Mouse (Mus musculus): ENCODE results near the gene Ctse.
"Not testable (repeated sequence)": the region's sequence is repeated elsewhere in the genome, so short reads cannot be mapped to it uniquely, and the experiment has no call there.

Ctse gene

GRCm38 (mm10) chr1:131637791-131638540 lies at the start of gene Ctse:
TSS of gene Ctse (plus strand) at chr1:131638306.
- in situ Hi-C loops (cut with MboI; ENCODE audit: low sequenced_read_pairs): no loop called here

DNA sequence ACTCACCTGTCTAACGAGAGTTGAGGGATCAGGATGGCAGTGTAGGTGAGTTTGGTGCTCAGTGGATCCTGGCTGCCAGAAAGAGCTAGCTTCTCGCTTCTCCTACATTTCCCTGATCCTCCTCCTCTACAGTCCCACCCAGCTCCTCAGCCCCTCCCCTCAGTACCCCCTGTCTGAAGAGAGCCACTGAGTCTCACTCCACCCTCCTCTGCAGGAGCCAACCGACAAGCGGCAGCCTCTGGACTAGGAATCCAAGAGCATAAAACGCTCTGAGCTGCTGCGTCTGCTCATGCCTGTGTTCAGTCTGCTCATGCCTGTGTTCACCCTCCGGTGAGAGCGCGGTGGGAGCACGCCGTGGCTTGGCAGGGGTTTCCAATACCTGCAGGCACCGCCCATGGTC lies 39.2 kb upstream of the Ctse start, which contains the start of gene Avpr1b:
Gene Avpr1b (plus strand): TSS at position 335 of the 400 bp plus-strand sequence.
- in situ Hi-C loops (cut with MboI; ENCODE audit: low sequenced_read_pairs): no loop called here

- in situ Hi-C loops (cut with MboI; ENCODE audit: low sequenced_read_pairs): loop anchor here (10.0 kb wide), 1 partner anchor 164 kb away; no protein-coding TSS in a partner anchor
Observed at GRCm38 (mm10) chr1:131600314-131600713, 37.8 kb upstream of the Ctse start.

DNA sequence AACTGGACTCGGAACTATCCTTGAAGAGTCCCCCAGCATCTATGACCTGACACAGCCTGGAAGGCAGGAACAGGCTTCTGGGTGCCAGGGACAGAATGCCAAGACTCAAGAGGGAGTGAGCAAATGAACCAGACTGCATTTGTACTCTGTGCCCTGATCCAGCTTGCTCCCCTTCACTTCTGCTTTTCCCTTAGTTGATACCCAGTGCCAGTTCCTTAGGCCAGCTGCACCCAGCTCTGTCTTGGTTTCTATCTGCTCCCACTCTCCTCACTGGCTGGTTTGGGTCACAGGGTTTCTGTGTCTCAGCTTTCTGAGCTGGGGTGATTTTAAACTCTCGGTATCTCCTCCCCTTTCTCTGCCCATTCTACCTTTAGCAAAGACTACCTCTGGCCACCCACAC lies 31.4 kb upstream of the Ctse start:
- in situ Hi-C loops (cut with MboI; ENCODE audit: low sequenced_read_pairs): loop anchor here (10.0 kb wide), 1 partner anchor 158 kb away; no protein-coding TSS in a partner anchor

DNA sequence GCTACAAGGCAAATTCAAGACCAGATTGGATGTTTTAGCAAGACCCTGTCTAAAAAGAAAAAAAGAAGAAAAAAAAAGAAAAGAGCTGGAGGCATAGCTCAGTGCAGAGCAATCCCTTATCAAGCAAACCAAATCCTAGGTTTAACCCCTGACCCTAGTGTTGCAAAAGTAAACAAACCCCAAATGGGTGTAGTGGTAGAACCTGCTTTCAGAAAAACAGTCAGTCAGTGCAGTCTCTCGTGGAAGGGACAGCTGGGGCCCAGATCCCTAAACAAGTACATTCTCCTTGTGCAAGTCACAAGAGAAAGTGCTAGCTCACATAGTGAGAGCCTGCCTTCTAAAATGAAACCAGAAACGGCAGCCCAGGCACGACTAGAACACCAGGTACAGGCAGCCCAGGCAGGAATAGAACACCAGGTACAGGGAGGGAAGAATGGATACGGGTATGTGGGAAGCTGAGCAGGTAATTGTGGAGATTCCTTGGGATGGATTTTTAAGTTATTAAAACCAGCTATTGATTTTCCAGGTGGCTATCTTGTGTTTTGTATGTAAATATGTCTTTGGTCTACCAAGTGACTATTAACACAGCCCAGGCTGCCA lies 25.4 kb upstream of the Ctse start:
- in situ Hi-C loops (cut with MboI; ENCODE audit: low sequenced_read_pairs): no loop called here

DNA sequence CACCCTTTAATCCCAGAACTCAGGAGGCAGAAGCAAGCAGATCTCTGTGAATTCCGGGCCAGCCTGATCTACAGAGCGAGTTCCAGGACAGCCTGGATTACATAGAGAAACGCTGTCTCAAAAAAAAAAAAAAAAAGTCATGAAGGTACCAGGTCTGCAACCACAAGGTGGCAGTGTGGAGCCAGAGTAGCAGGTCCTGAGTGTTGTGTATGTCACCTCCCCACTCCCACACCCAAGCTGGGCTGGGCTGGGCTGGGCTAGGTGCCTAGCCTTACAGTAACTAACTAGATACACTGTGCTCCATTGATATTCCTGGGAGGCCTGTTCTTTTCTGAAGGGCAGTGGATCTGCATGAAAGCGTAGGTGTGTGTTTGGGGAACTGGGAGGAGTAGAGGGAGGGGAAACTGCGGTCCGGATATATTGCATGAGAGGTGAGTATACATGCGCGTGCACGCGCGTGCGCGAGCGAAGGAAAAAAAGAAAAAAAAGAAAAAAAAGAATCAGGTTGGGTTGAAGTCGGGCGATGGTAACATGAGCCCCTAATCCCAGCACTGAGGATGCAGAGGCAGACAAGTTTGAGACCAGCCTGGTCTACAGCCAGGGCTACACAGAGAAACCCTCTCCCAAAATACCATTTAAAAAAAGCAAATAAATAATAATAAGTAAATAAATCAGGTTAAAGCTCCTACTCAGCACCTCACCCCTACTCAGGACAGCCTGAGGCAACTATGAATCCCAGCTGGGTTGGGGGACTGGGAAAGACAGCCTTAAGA lies 24.6 kb upstream of the Ctse start:
- in situ Hi-C loops (cut with MboI; ENCODE audit: low sequenced_read_pairs): no loop called here

DNA sequence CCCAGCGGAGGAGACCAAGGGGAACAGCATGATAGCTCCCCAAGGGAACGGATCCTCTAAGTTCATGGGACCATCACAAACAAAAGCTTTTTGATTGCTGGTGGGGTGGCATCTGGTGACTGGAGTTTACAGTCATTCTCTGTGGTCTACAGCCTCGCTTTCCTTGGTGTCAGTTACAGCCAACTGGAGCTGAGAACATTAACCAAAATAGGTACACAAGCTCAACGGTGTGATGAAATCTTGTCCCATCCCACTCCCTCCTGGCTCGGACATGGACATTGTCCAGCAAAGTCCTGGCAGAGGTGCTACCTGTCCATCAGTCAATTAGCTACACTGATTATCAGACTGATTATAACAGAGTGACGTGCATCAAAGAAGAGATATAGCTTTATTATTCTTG lies 23.5 kb upstream of the Ctse start:
- in situ Hi-C loops (cut with MboI; ENCODE audit: low sequenced_read_pairs): no loop called here

DNA sequence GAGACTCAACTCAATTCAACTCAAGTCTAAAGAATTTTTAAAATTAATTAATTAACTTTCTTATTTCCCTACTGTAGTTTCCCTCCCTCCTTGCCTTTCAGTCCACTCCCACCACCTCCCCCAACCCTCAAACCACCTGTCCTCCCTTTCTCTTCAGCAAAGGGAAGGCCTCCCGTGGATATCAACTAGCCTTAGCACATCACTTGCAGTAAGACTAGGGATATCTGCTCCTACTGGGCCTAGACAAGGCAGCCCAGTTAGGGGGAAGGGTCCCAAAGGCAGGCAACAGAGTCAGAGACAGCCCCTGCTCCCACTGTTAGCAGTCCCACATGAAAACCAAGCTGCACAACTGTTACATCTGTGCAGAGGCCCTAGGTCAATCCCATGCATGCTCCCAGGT lies 22.0 kb upstream of the Ctse start:
- in situ Hi-C loops (cut with MboI; ENCODE audit: low sequenced_read_pairs): no loop called here

DNA sequence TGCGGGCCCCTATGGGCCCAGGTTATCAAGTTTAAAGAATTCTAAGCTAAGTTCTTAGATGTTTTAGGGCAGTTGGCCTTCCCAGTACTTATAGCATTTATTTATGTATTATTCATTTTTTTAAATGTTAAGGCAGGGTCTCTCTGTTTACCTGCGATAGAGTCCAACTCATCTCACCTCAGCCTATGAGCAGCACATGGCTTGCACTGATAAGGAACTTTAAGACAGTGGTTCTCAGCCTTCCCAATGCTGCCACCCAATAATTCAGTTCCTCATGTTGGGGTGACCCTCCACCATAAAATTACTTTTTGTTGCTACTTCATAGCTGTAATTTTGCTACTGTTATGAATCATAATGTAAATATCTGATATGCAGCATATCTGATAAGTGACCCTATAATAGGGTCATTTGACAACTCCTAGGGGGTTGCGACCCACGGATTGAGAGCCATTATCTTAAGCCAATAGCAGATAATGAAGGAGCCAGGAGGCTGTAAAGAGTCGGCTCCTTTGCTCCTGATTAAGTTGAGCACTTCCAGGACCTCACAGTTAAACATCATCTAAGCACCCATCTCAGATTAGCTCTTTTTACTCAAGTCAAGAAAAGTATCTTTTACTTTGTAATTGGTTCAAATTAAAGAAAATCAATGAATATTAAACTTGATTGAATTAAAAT lies 21.4 kb upstream of the Ctse start:
- in situ Hi-C loops (cut with MboI; ENCODE audit: low sequenced_read_pairs): no loop called here

GRCm38 (mm10) chr1:131618576-131618975 lies 19.5 kb upstream of the Ctse start:
- in situ Hi-C loops (cut with MboI; ENCODE audit: low sequenced_read_pairs): no loop called here

GRCm38 (mm10) chr1:131619348-131619747 lies 18.8 kb upstream of the Ctse start:
- in situ Hi-C loops (cut with MboI; ENCODE audit: low sequenced_read_pairs): no loop called here

- in situ Hi-C loops (cut with MboI; ENCODE audit: low sequenced_read_pairs): no loop called here
Observed at GRCm38 (mm10) chr1:131623644-131624043, 14.5 kb upstream of the Ctse start.

- in situ Hi-C loops (cut with MboI; ENCODE audit: low sequenced_read_pairs): no loop called here
Observed at GRCm38 (mm10) chr1:131624175-131624835, 13.8 kb upstream of the Ctse start.

DNA sequence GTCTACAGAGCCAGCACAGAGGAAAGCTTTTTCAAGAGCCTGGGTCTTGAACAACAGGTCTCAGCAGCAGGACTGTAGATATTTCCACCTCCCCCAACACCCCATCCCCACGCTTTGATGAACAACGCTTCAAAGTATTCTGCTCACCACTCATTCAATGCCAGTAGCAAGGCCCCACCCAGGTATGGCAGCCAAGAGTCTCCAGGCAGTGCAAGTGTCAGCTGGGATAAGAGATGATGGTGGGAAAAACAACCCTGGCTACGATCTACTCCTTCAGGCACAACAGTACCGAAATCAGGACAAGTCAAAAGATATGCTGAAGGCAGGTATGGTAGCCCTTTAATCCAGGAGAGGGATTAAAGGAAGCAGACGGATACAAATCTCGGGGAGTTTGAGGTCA lies 11.9 kb upstream of the Ctse start:
- in situ Hi-C loops (cut with MboI; ENCODE audit: low sequenced_read_pairs): no loop called here

DNA sequence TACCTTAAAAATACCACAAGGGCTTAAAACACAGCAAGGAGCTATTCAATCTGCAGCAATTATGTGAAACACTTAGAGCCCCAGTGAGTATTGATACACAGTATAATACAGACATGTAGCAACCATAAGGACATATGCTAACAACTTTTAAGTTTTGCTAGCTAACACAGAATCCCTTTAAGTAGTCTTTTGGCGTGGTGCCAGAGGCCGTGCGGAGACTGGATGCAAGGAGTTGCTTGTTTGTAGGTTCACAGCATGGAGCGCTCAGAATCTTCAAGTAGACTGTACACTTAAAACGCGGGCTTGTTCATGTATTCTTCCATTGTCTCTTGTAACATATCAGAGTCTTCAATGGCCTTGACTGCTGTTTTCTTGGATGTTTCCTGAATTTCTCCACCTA lies 5.9 kb upstream of the Ctse start:
- in situ Hi-C loops (cut with MboI; ENCODE audit: low sequenced_read_pairs): not testable (repeated sequence)

DNA sequence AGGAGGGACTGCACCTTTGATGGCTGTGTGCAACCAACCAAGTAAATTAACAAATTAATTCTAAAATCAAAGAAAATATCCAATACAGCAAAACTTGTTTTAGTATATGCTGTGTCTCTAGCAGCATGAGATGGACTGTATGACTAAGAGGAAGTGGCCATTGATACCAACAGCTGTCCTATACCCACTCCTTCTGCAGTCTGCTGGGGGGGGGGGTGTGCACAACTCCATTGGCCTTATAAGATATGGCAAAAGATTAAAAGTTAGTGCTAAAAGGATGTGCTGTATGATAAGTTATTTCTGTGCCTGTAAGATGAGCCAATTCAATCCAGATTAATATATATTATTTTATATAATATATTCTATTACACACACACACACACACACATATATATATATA lies 3.6 kb upstream of the Ctse start:
- in situ Hi-C loops (cut with MboI; ENCODE audit: low sequenced_read_pairs): no loop called here

- in situ Hi-C loops (cut with MboI; ENCODE audit: low sequenced_read_pairs): no loop called here
Observed at GRCm38 (mm10) chr1:131638541-131639421, 675 bp downstream of the Ctse start.

DNA sequence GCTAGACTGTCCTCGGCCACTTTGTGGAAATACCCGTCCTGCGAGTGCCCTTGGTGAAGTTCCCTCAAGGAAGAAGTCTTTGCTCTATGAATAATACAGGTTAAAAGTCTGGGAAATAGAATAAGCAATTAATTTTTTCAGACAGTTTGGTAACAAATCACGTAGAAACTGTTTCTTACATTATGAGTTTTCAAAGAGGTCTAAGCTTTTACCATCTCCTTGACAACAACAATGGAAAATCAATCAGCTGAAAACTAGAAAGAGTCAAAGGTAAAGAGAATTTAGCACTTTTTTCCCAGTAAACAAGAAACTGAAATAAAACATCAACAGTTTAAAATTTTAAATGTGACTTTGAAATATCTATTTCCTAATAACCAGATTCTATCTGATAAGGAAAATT lies 2.0 kb downstream of the Ctse start:
- in situ Hi-C loops (cut with MboI; ENCODE audit: low sequenced_read_pairs): no loop called here

- in situ Hi-C loops (cut with MboI; ENCODE audit: low sequenced_read_pairs): no loop called here
Observed at GRCm38 (mm10) chr1:131641565-131641964, 3.5 kb downstream of the Ctse start.

GRCm38 (mm10) chr1:131642251-131642650 lies 4.1 kb downstream of the Ctse start:
- in situ Hi-C loops (cut with MboI; ENCODE audit: low sequenced_read_pairs): no loop called here
